Mouse (Mus musculus) cerebellum, adult 2 months (tissue): ENCODE measurements around the gene Lgals4. TPM values are rescaled to one million over a fixed set of nuclear protein-coding genes. Genes with fewer than 3 reads are reported as not detected.

Experiments used
- DNase-seq, 2 experiments: peaks; one replicate each; pipeline ENCODE4 v3.0.0; 2021
- H3K27ac ChIP-seq: fragments of 200-500 bp; 2 replicates; pipeline ENCODE4 v1.5.1; 2012; ENCODE audit warnings: low read length, control low read depth, inconsistent platforms; ENCODE audit not compliant: insufficient read depth
- H3K27me3 ChIP-seq: fragments of 200-500 bp; 2 replicates; pipeline ENCODE4 v1.6.1; 2012; ENCODE audit warnings: inconsistent platforms, mild to moderate bottlenecking, low read length, moderate library complexity; ENCODE audit not compliant: control insufficient read depth, insufficient read depth
- H3K4me1 ChIP-seq: fragments of 200-500 bp; 2 replicates; pipeline ENCODE4 v1.6.1; 2011; ENCODE audit warnings: low read length; ENCODE audit not compliant: control insufficient read depth, insufficient read depth
- H3K4me3 ChIP-seq: fragments of 200-500 bp; replicated peaks from 2 replicates; pipeline ENCODE3; 2011; ENCODE audit warnings: mild to moderate bottlenecking, low read depth, low read length, control low read depth; ENCODE audit not compliant: insufficient read depth
- CTCF ChIP-seq: fragments of 200-500 bp; IDR thresholded peaks from 2 replicates; pipeline ENCODE4 v1.5.1; 2011; ENCODE audit warnings: low read depth, mild to moderate bottlenecking, control low read depth, low read length, moderate library complexity, borderline replicate concordance; ENCODE audit not compliant: insufficient read depth
- POLR2A ChIP-seq: fragments of 200-500 bp; IDR thresholded peaks from 2 replicates; pipeline ENCODE4 v1.6.1; 2011; ENCODE audit warnings: low read length, control low read depth, borderline replicate concordance; ENCODE audit not compliant: insufficient read depth
- WGBS: fragments of 180-500 bp; shearing (Covaris S2); methylation state at CpG from one replicate; pipeline ENCODE4 v1.1.7; 2018; 5-methylcytosine and 5-hydroxymethylcytosine counted together
- polyA plus RNA-seq: library from polyadenylated mRNA; depleted of rRNA; stranded (reverse); fragments of >200 nt; gene quantifications from 2 replicates; pipeline ENCODE4 v1.2.3, GENCODE M21; 2012

Lgals4 gene
- polyA plus RNA-seq, 1 experiment, result 8.3 TPM

DNA sequence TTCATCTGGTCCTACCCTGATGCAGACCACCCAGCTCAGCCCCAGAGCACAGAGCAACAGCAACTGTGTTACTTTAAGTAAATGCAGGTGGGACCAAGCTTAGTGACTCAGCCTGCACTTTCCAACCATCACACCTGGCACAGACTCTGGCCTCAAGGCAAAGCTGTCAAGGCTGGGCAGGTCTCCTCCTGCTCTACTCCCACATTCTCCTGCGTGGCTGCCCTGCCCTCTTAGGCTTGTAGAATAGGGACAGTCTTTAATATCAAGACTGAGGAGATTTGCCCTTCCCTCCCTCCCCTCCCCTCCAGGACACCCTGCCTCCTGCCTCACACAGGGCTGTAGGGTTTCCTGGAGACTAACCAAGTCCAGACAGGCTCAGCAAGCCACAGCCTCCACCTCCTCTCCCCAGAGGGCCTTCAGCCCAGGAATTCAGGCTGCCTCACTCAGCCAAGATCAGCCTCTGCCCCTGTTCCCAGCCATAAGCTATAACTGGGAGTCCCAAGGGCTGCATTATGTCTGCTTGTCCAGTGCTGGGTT is 16.1 kb downstream of the Lgals4 start:
- no peaks in the 10 kb centered on the region for H3K27me3 ChIP-seq
- no peaks in the 10 kb centered on the region for H3K4me1 ChIP-seq
- H3K27ac ChIP-seq, result no peak overlapping the region
- TF ChIP-seq POLR2A (no peak), CTCF (no peak)
- no peak overlapping the region for H3K4me3 ChIP-seq
- no peak for DNase-seq
- 50% methylated on average over 1 of the region's 1 CpGs for WGBS

DNA sequence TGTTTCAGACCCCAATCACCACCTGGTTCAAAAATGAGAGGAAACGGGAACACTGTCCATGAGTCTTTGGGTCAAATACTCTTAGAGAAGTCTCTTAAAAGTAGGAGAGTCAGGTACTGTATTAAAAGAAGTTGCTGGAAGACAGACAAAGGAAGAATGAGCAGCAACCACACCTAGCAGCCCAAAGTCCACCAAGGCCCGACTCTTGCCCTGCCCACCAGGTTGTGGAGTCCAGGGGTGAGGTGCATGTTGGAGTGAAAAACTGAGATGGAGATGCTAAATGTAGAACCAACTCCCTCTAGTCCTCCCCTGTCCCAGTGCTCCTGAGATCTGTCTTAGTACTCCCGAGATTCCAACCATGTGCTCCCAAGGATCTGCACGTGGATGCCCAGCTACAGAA is 17.0 kb downstream of the Lgals4 start:
- no peaks in the 10 kb centered on the region for H3K4me1 ChIP-seq
- WGBS, result 83% methylated on average over 4 of the region's 4 CpGs
- TF ChIP-seq POLR2A, result no peak
- no peak for TF ChIP-seq CTCF

DNA sequence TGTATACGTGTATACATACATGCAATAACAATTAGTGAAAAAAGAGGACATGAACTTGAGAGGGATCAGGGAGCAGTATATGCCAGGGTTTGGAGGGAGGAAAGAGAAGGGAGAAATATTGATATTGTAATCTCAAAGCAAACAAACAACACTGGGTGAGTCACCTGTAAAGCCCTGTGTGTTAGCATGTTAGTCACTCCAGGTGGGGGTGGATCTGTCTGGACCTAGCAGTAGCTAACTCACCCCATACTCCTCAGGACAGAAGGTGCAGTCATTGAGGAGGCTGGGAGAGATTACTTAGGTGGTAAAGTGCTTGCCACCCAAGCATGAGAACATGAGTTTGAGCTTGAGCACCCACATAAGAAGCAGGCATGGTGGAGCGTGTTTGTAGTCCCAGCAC is 26.3 kb downstream of the Lgals4 start:
- DNase-seq, result no peak
- no peak for TF ChIP-seq POLR2A
- no peak for TF ChIP-seq CTCF
- H3K4me1 ChIP-seq, result no peaks in the 10 kb centered on the region
- no peak overlapping the region for H3K27ac ChIP-seq
- WGBS, result 88% methylated on average over 2 of the region's 2 CpGs
- H3K4me3 ChIP-seq, result no peak overlapping the region
- no peaks in the 10 kb centered on the region for H3K27me3 ChIP-seq

More for the DNA sequence above, 17.0 kb downstream of the Lgals4 start:
- DNase-seq, result no peak
- no peaks in the 10 kb centered on the region for H3K27me3 ChIP-seq
- H3K4me3 ChIP-seq, result no peak overlapping the region
- H3K27ac ChIP-seq, result no peak overlapping the region

DNA sequence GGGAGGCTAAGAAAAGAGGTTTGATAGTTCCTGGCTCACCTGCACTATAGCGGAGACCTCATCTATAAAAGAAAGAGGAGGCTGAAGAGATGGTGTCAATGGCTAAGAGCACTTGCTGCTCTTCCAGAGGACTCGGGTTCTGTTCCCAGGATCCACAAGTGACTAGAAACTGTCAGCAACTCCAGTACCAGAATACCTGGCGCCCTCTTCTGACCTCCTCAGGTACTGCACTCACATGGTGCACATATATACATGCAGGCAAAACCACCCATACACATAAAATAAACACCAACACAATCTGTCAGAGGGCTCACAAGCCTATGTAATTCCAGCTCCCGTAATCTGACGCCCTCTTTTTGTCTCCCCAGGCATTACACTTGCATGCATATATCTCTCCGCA is 27.2 kb downstream of the Lgals4 start:
- TF ChIP-seq POLR2A, result no peak
- no peak for TF ChIP-seq CTCF
- no peak overlapping the region for H3K4me3 ChIP-seq
- H3K27ac ChIP-seq, result no peak overlapping the region
- H3K4me1 ChIP-seq, result no peaks in the 10 kb centered on the region
- DNase-seq, result no peak
- 88% methylated on average over 6 of the region's 6 CpGs for WGBS
- no peaks in the 10 kb centered on the region for H3K27me3 ChIP-seq

DNA sequence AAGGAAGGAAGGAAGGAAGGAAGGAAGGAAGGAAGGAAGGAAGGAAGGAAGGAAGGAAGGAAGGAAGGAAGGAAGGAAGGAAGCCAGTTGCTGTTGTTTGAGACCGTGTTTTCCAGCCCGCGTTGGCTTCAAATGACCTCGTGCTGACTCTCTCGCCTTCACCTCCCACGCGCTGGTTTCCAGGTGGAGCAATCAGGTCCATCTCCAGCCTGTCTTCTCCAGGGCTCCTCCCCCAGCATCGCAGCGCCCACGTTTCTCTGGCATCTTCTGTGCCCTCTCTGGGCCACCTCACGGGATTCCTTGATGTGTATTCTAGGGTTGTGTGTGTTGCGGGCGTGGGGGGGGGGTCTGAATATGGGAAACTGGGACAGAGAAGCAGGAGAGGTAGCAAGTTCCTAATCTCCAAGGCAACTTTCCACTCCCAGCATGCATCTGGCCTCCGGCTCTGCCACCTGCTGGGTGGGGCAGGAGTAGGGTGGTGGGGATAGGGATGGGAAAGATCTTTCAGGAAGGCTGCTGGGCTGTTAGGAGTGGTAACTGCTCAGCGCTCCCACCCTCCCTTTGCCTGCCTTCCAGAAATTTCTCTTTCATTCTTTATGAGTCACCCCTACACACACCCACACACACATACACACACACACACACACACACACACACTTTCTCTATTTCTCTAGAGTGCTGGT is 29.3 kb downstream of the Lgals4 start:
- no peak overlapping the region for H3K27ac ChIP-seq
- no peak overlapping the region for H3K4me3 ChIP-seq
- 77% methylated on average over 15 of the region's 15 CpGs for WGBS
- no peak for DNase-seq
- H3K27me3 ChIP-seq, result no peaks in the 10 kb centered on the region
- H3K4me1 ChIP-seq, result no peaks in the 10 kb centered on the region
- TF ChIP-seq CTCF (no peak), POLR2A (no peak)

DNA sequence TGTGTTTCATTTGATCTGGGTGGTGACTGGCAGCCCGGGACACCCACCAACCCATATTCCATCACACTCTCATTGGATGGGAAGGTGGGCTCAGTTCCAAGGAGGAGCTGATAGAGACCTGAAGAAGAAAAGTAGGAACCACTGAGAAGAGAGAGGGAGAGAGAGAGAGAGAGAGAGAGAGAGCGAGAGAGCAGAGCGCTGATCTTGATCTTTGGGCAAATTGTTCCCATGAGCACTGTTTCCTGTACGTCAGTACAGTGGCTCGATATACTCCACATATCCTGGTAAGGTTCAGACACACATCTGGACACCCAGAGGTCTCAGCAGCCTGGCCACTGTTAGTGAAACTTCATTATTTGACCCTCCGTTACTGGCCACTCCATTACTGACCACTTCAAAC is 29.9 kb downstream of the Lgals4 start, which contains the start of gene Lgals7:
Lgals7 (plus strand) TSS at position 314 of the 400 bp plus-strand sequence.
- Histone ChIP-seq H3K27me3 (no peaks in the 10 kb centered on the region), H3K27ac (no peak within 1 kb of the TSS), H3K4me1 (no peaks in the 10 kb centered on the region), H3K4me3 (no peak within 1 kb of the TSS)
- DNase-seq, result no peak
- TF ChIP-seq POLR2A, result no peak
- no peak for TF ChIP-seq CTCF
- WGBS, result 82% methylated on average over 6 of the region's 6 CpGs

DNA sequence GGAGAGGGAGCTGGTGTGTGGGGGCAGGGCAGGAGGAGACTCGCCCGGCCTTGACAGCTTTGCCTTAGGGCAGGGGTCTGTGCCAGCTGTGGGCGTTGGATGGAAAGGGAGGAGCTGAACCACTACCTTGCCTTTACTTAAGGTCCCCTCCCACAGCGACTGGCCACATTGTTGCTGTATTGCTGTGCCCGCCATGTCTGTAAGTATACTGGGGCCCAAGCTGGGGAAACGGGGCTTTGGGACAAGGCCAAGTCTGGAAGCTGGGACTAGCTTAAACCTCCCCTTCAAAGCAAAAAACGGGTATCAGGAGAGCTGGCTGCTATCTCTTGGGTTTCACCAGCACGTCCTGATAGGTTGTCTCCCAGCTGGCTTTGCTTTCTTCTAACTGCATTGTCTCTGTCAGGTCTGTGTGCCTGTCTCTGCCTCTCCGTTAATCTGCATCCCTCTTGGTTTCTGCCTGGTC is 30.7 kb downstream of the Lgals4 start:
- Histone ChIP-seq H3K27ac (no peak overlapping the region), H3K4me3 (no peak overlapping the region), H3K4me1 (no peaks in the 10 kb centered on the region), H3K27me3 (no peaks in the 10 kb centered on the region)
- DNase-seq, result no peak
- TF ChIP-seq POLR2A (no peak), CTCF (no peak)
- 26% methylated on average over 9 of the region's 9 CpGs for WGBS
